Mouse (Mus musculus): ENCODE results near the gene Dennd5b.
A peak's percentile ranks its signal among the peaks of the same experiment; 100 is the strongest.
"Not testable (repeated sequence)": the region's sequence is repeated elsewhere in the genome, so short reads cannot be mapped to it uniquely, and the experiment has no call there.

The Dennd5b gene

GRCm38 (mm10) chr6:148957046-148957445 lies 144.4 kb downstream of the Dennd5b start:
- DNase-seq (ENCODE audit: extremely low read depth, insufficient read length, low spot score), result no peak

- no peak for DNase-seq (ENCODE audit: extremely low read depth, insufficient read length, low spot score)
Measured at GRCm38 (mm10) chr6:148955641-148956420, 145.6 kb downstream of the Dennd5b start.

DNA sequence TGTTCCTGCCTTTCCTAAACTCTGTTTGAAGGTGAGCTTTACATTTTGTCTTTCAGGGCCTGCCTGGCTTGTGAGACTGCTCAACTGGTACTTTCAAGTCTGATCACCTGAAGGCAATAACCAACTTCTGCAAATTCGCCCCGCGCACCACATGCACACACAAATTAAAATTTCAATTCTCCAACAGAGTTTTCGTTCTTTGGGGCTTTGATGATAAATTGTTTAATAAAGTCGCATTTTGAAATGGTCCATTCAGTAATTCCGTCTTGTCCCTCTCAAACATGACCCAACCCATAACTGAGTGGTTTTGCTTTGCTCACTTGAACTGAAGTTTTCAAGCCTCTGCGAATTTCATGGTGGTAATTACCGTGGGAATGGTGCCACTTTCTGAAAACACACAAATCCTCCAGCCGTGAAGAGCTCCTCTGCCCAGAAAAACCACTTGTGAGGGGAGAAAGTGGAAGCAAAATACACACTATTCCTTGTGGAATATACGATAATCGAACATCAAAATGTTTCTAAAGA lies 154.5 kb downstream of the Dennd5b start:
- DNase-seq (ENCODE audit: extremely low read depth, insufficient read length, low spot score), result no peak

DNA sequence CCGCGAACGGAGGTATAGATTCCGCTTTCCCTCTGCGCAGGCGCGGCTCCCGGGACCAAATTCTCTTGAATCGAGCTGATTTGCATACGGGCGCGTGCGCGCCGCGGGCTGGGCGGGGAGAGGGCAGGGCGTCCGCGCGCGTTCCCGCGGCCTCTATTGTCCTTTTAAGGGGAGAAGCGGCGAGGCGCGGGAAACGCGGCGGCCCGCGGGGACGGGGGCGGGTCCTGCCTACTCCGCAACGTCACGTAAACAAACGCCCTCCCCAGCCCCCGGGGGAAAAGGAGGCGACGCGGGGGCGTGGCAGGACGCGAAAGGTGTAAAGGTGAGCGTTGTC lies 155.1 kb downstream of the Dennd5b start, which contains the start of gene Sinhcaf:
Gene Sinhcaf (minus strand): TSS at position 59 of the 334 bp plus-strand sequence.
- DNase-seq (ENCODE audit: extremely low read depth, insufficient read length, low spot score), result peak; percentile 100

GRCm38 (mm10) chr6:148945509-148946408 lies 155.7 kb downstream of the Dennd5b start:
- DNase-seq (ENCODE audit: extremely low read depth, insufficient read length, low spot score), result peak; percentile 89

GRCm38 (mm10) chr6:148944767-148945508 lies 156.5 kb downstream of the Dennd5b start:
- peak; percentile 90 for DNase-seq (ENCODE audit: extremely low read depth, insufficient read length, low spot score)

- no peak for DNase-seq (ENCODE audit: extremely low read depth, insufficient read length, low spot score)
Measured at GRCm38 (mm10) chr6:148944344-148944766, 157.1 kb downstream of the Dennd5b start.

- DNase-seq (ENCODE audit: extremely low read depth, insufficient read length, low spot score), result no peak
Measured at GRCm38 (mm10) chr6:148943695-148944094, 157.8 kb downstream of the Dennd5b start.

GRCm38 (mm10) chr6:148942406-148942805 lies 159.1 kb downstream of the Dennd5b start:
- DNase-seq (ENCODE audit: extremely low read depth, insufficient read length, low spot score), result no peak

DNA sequence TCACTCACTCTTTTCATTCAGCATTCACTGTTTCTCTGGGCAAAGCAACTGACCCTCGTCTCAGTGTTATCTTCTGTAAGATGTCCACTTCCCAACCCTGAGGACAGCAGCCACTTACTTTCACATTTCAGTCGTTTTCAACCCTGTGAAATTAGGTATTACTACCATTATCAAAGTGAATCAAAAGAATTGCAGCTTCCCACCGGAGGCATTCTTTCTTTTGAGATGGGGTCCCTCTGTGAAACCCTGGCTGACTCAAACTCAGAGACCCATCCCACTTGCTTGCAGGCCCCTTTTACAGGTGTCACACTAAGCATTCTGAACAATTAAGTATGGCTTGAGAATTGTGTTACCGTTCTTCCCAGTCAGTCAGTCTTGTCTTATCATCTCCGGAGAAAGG lies 159.6 kb downstream of the Dennd5b start:
- no peak for DNase-seq (ENCODE audit: extremely low read depth, insufficient read length, low spot score)

DNA sequence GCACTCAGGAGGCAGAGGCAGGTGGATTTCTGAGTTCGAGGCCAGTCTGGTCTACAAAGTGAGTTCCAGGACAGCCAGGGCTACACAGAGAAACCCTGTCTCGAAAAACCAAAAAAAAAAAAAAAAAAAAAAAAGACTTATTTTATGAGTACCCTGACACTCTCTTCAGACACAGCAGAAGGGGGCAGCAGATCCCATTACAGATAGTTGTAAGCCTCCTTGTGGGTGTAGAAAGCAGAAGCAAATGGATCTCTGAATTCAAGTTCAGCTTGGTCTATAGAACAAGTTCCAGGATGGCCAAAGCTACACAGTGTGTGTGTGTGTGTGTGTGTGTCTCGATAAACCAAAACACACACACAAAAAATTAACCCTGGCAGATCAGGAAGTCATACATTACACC lies 161.1 kb downstream of the Dennd5b start:
- DNase-seq (ENCODE audit: extremely low read depth, insufficient read length, low spot score), result not testable (repeated sequence)
